Mouse (Mus musculus) granulocyte monocyte progenitor cell, adult 5-6 weeks (primary cell): Measurements from ENCODE around the gene Majin. TPM values are rescaled to one million over a fixed set of nuclear protein-coding genes. Genes with fewer than 3 reads are reported as not detected.

Source experiments
- total RNA-seq, 2 experiments: library from RNA; stranded (forward) in 1 of 2; stranded (reverse) in 1 of 2; fragments of 200-712, 200-1000 nt in 1 of 2; fragments of >200 nt in 1 of 2; fragmentation: Nextera tagmentation in 1 of 2; gene quantifications; 2 replicates each; pipeline ENCODE4 v1.2.3; 2014 to 2017

Gene Majin
- total RNA-seq, 2 experiments from 2014 or later = not detected

Other genes starting within 250 kb of the Majin start
- gene Pola2, start 220.2 kb upstream of the Majin start, total RNA-seq (2014; fragmentation: Nextera tagmentation) = 122 and 129 TPM in 2 replicates
- 56.9 and 64.9 TPM in 2 replicates for gene Pola2, start 220.2 kb upstream of the Majin start, total RNA-seq (2017)
- not detected in 2 replicates for gene Slc22a20, start 198.2 kb upstream of the Majin start, total RNA-seq (2014; fragmentation: Nextera tagmentation)
- not detected in 2 replicates for gene Slc22a20, start 198.2 kb upstream of the Majin start, total RNA-seq (2017)
- 35.2 and 38.6 TPM in 2 replicates for gene Capn1, start 168.5 kb upstream of the Majin start, total RNA-seq (2014; fragmentation: Nextera tagmentation)
- 32.2 and 37.7 TPM in 2 replicates for gene Capn1, start 168.5 kb upstream of the Majin start, total RNA-seq (2017)
- 33.6 and 46.5 TPM in 2 replicates for gene Syvn1, start 137.8 kb upstream of the Majin start, total RNA-seq (2014; fragmentation: Nextera tagmentation)
- 3.8 and 8.2 TPM in 2 replicates for gene Syvn1, start 137.8 kb upstream of the Majin start, total RNA-seq (2017)
- gene Mrpl49, start 126.6 kb upstream of the Majin start, total RNA-seq (2014; fragmentation: Nextera tagmentation) = 39.7 and 52.3 TPM in 2 replicates
- 45.2 and 46.1 TPM in 2 replicates for gene Mrpl49, start 126.6 kb upstream of the Majin start, total RNA-seq (2017)
- gene Fau, start 126.5 kb upstream of the Majin start, total RNA-seq (2014; fragmentation: Nextera tagmentation) = 2,326 and 2,717 TPM in 2 replicates
- gene Fau, start 126.5 kb upstream of the Majin start, total RNA-seq (2017) = 1,639 and 2,001 TPM in 2 replicates
- 5.0 and 17.6 TPM in 2 replicates for gene Znhit2, start 123.2 kb upstream of the Majin start, total RNA-seq (2014; fragmentation: Nextera tagmentation)
- 13.7 and 17.6 TPM in 2 replicates for gene Znhit2, start 123.2 kb upstream of the Majin start, total RNA-seq (2017)
- 14.4 and 19.3 TPM in 2 replicates for gene Tm7sf2, start 116.0 kb upstream of the Majin start, total RNA-seq (2014; fragmentation: Nextera tagmentation)
- gene Tm7sf2, start 116.0 kb upstream of the Majin start, total RNA-seq (2017) = 3.4 and 4.0 TPM in 2 replicates
- 33.1 and 44.0 TPM in 2 replicates for gene Vps51, start 107.2 kb upstream of the Majin start, total RNA-seq (2014; fragmentation: Nextera tagmentation)
- gene Vps51, start 107.2 kb upstream of the Majin start, total RNA-seq (2017) = 48.0 and 48.5 TPM in 2 replicates
- gene Tmem262, start 104.4 kb upstream of the Majin start, total RNA-seq (2014; fragmentation: Nextera tagmentation) = not detected in 2 replicates
- not detected in 2 replicates for gene Tmem262, start 104.4 kb upstream of the Majin start, total RNA-seq (2017)
- gene Gm28374, start 102.1 kb upstream of the Majin start, total RNA-seq (2014; fragmentation: Nextera tagmentation) = not detected in 2 replicates
- not detected in 2 replicates for gene Gm28374, start 102.1 kb upstream of the Majin start, total RNA-seq (2017)
- 11.9 and 21.6 TPM in 2 replicates for gene Zfpl1, start 99.4 kb upstream of the Majin start, total RNA-seq (2014; fragmentation: Nextera tagmentation)
- gene Zfpl1, start 99.4 kb upstream of the Majin start, total RNA-seq (2017) = 19.9 and 30.2 TPM in 2 replicates
- gene Cdca5, start 99.4 kb upstream of the Majin start, total RNA-seq (2014; fragmentation: Nextera tagmentation) = 39.0 and 43.6 TPM in 2 replicates
- gene Cdca5, start 99.4 kb upstream of the Majin start, total RNA-seq (2017) = 34.8 and 42.1 TPM in 2 replicates
- gene AC131692.1, start 90.0 kb upstream of the Majin start, total RNA-seq (2014; fragmentation: Nextera tagmentation) = 2.7 TPM in 1 of 2 replicates, not detected in the other
- 2.2 TPM in 1 of 2 replicates, not detected in the other for gene AC131692.1, start 90.0 kb upstream of the Majin start, total RNA-seq (2017)
- 0.28 and 1.1 TPM in 2 replicates for gene Naaladl1, start 78.6 kb upstream of the Majin start, total RNA-seq (2014; fragmentation: Nextera tagmentation)
- not detected in 2 replicates for gene Naaladl1, start 78.6 kb upstream of the Majin start, total RNA-seq (2017)
- gene Sac3d1, start 65.7 kb upstream of the Majin start, total RNA-seq (2014; fragmentation: Nextera tagmentation) = 8.5 and 10.2 TPM in 2 replicates
- gene Sac3d1, start 65.7 kb upstream of the Majin start, total RNA-seq (2017) = 5.9 and 7.2 TPM in 2 replicates
- 31.2 and 31.3 TPM in 2 replicates for gene Snx15, start 56.1 kb upstream of the Majin start, total RNA-seq (2014; fragmentation: Nextera tagmentation)
- gene Snx15, start 56.1 kb upstream of the Majin start, total RNA-seq (2017) = 9.7 and 11.2 TPM in 2 replicates
- 5.1 TPM in 1 of 2 replicates, not detected in the other for gene Batf2, start 43.4 kb upstream of the Majin start, total RNA-seq (2014; fragmentation: Nextera tagmentation)
- 0.77 and 2.3 TPM in 2 replicates for gene Batf2, start 43.4 kb upstream of the Majin start, total RNA-seq (2017)
- 22.6 and 37.1 TPM in 2 replicates for gene Arl2, start 42.8 kb upstream of the Majin start, total RNA-seq (2014; fragmentation: Nextera tagmentation)
- 27.1 and 30.7 TPM in 2 replicates for gene Arl2, start 42.8 kb upstream of the Majin start, total RNA-seq (2017)
- gene Gpha2, start 42.0 kb downstream of the Majin start, total RNA-seq (2014; fragmentation: Nextera tagmentation) = not detected in 2 replicates
- not detected in 2 replicates for gene Gpha2, start 42.0 kb downstream of the Majin start, total RNA-seq (2017)
- 3.0 and 3.1 TPM in 2 replicates for gene Ppp2r5b, start 51.5 kb downstream of the Majin start, total RNA-seq (2014; fragmentation: Nextera tagmentation)
- gene Ppp2r5b, start 51.5 kb downstream of the Majin start, total RNA-seq (2017) = 1.9 and 3.7 TPM in 2 replicates
- gene Atg2a, start 57.3 kb downstream of the Majin start, total RNA-seq (2014; fragmentation: Nextera tagmentation) = 18.3 and 30.9 TPM in 2 replicates
- 5.5 and 8.3 TPM in 2 replicates for gene Atg2a, start 57.3 kb downstream of the Majin start, total RNA-seq (2017)
- gene Ehd1, start 92.3 kb downstream of the Majin start, total RNA-seq (2014; fragmentation: Nextera tagmentation) = 20.4 and 20.6 TPM in 2 replicates
- gene Ehd1, start 92.3 kb downstream of the Majin start, total RNA-seq (2017) = 16.2 and 21.6 TPM in 2 replicates
- gene Cdc42bpg, start 122.1 kb downstream of the Majin start, total RNA-seq (2014; fragmentation: Nextera tagmentation) = 2.6 and 4.1 TPM in 2 replicates
- 3.6 and 4.4 TPM in 2 replicates for gene Cdc42bpg, start 122.1 kb downstream of the Majin start, total RNA-seq (2017)
- gene Men1, start 150.6 kb downstream of the Majin start, total RNA-seq (2014; fragmentation: Nextera tagmentation) = 37.7 and 54.2 TPM in 2 replicates
- 30.5 and 33.4 TPM in 2 replicates for gene Men1, start 150.6 kb downstream of the Majin start, total RNA-seq (2017)
- 50.7 and 54.7 TPM in 2 replicates for gene Map4k2, start 156.7 kb downstream of the Majin start, total RNA-seq (2014; fragmentation: Nextera tagmentation)
- 26.1 and 30.6 TPM in 2 replicates for gene Map4k2, start 156.7 kb downstream of the Majin start, total RNA-seq (2017)
- 286 and 301 TPM in 2 replicates for gene Sf1, start 179.3 kb downstream of the Majin start, total RNA-seq (2014; fragmentation: Nextera tagmentation)
- gene Sf1, start 179.3 kb downstream of the Majin start, total RNA-seq (2017) = 187 and 209 TPM in 2 replicates
- gene Pygm, start 200.0 kb downstream of the Majin start, total RNA-seq (2014; fragmentation: Nextera tagmentation) = 0.92 and 6.9 TPM in 2 replicates
- gene Pygm, start 200.0 kb downstream of the Majin start, total RNA-seq (2017) = 0.41 TPM in 1 of 2 replicates, not detected in the other
- gene Rasgrp2, start 215.0 kb downstream of the Majin start, total RNA-seq (2014; fragmentation: Nextera tagmentation) = 279 and 345 TPM in 2 replicates
- gene Rasgrp2, start 215.0 kb downstream of the Majin start, total RNA-seq (2017) = 308 and 310 TPM in 2 replicates
- not detected in 2 replicates for gene Nrxn2, start 234.3 kb downstream of the Majin start, total RNA-seq (2014; fragmentation: Nextera tagmentation)
- not detected in 2 replicates for gene Nrxn2, start 234.3 kb downstream of the Majin start, total RNA-seq (2017)